Mouse (Mus musculus): Measurements from ENCODE around the gene Brf1.
A peak's percentile ranks its signal among the peaks of the same experiment; 100 is the strongest.

Brf1 gene

GRCm38 (mm10) chr12:113000294-113001132, at the start of gene Brf1:
Gene Brf1, minus strand, starts transcription at chr12:113000704.
- peak; percentile 90 for DNase-seq (ENCODE audit: low spot score)

- no peak for DNase-seq (ENCODE audit: low spot score)
Measured at GRCm38 (mm10) chr12:113049836-113050235, 49.3 kb upstream of the Brf1 start.

- DNase-seq (ENCODE audit: low spot score): no peak
Measured at GRCm38 (mm10) chr12:113048103-113048502, 47.6 kb upstream of the Brf1 start.

- DNase-seq (ENCODE audit: low spot score): no peak
Measured at GRCm38 (mm10) chr12:113046861-113047260, 46.4 kb upstream of the Brf1 start.

GRCm38 (mm10) chr12:113044916-113045677, 44.6 kb upstream of the Brf1 start:
- DNase-seq (ENCODE audit: low spot score): peak; percentile 39

- DNase-seq (ENCODE audit: low spot score): no peak
Measured at GRCm38 (mm10) chr12:113042543-113042942, 42.0 kb upstream of the Brf1 start.

- no peak for DNase-seq (ENCODE audit: low spot score)
Measured at GRCm38 (mm10) chr12:113041481-113042439, 41.3 kb upstream of the Brf1 start.

GRCm38 (mm10) chr12:113038414-113038813, 37.9 kb upstream of the Brf1 start:
- DNase-seq (ENCODE audit: low spot score): no peak

- DNase-seq (ENCODE audit: low spot score): no peak
Measured at GRCm38 (mm10) chr12:113036996-113037395, 36.5 kb upstream of the Brf1 start.

- DNase-seq (ENCODE audit: low spot score): no peak
Measured at GRCm38 (mm10) chr12:113035093-113035492, 34.6 kb upstream of the Brf1 start.

- DNase-seq (ENCODE audit: low spot score): peak; percentile 31
Measured at GRCm38 (mm10) chr12:113032296-113033250, 32.1 kb upstream of the Brf1 start.

GRCm38 (mm10) chr12:113031441-113031840, 30.9 kb upstream of the Brf1 start:
- no peak for DNase-seq (ENCODE audit: low spot score)

- no peak for DNase-seq (ENCODE audit: low spot score)
Measured at GRCm38 (mm10) chr12:113030993-113031392, 30.5 kb upstream of the Brf1 start.

- DNase-seq (ENCODE audit: low spot score): no peak
Measured at GRCm38 (mm10) chr12:113030046-113030445, 29.5 kb upstream of the Brf1 start.

- no peak for DNase-seq (ENCODE audit: low spot score)
Measured at GRCm38 (mm10) chr12:113028898-113029297, 28.4 kb upstream of the Brf1 start.

- DNase-seq (ENCODE audit: low spot score): no peak
Measured at GRCm38 (mm10) chr12:113028067-113028466, 27.6 kb upstream of the Brf1 start.

- no peak for DNase-seq (ENCODE audit: low spot score)
Measured at GRCm38 (mm10) chr12:113027495-113027894, 27.0 kb upstream of the Brf1 start.

- DNase-seq (ENCODE audit: low spot score): no peak
Measured at GRCm38 (mm10) chr12:113026557-113026956, 26.1 kb upstream of the Brf1 start.

- DNase-seq (ENCODE audit: low spot score): no peak
Measured at GRCm38 (mm10) chr12:113023082-113023481, 22.6 kb upstream of the Brf1 start.

GRCm38 (mm10) chr12:113021488-113021887, 21.0 kb upstream of the Brf1 start:
- DNase-seq (ENCODE audit: low spot score): no peak

- DNase-seq (ENCODE audit: low spot score): no peak
Measured at GRCm38 (mm10) chr12:113018763-113019162, 18.3 kb upstream of the Brf1 start.
